ENCODE assay signal across 9 mouse cellular contexts in genomic region chr6:28756306-28757018, GRCm38 (mm10).
DNase-seq lines count a peak whose midpoint lies in the region; ATAC-seq and TF ChIP-seq lines count a peak whose summit lies in the region.
"Had no signal": no experiment of that assay in that cellular context is flagged by ENCODE, and none has a peak within 500 bp of the region (broad histone marks: within the 10 kb centered on the region; RNA-seq: fewer than 3 reads in every experiment).

No protein-coding gene starts in this region.

- no peaks in the 10 kb centered on the region for H3K9me3 ChIP-seq in forebrain, embryonic 11.5 days (ENCODE audit: control insufficient read depth, low read length)
- no peaks in the 10 kb centered on the region for H3K9me3 ChIP-seq in midbrain, embryonic 12.5 days

- peak; percentile 87 for ATAC-seq in forebrain, embryonic 11.5 days (replicated peaks; ENCODE audit: low FRiP score)
- peak; percentile 80 for ATAC-seq in midbrain, embryonic 12.5 days (ENCODE audit: low FRiP score, low read depth)

- H3K27ac ChIP-seq in forebrain, embryonic 11.5 days (ENCODE audit: low read depth, low read length): peak overlapping the region; percentile 54
- peak overlapping the region; percentile 74 for H3K27ac ChIP-seq in midbrain, embryonic 12.5 days (replicated peaks)
- no peak overlapping the region for H3K27ac ChIP-seq in thymus, adult 2 months (ENCODE audit: control insufficient read depth, insufficient read depth, low read length)

- no peak overlapping the region for H3K4me3 ChIP-seq in forebrain, embryonic 11.5 days (ENCODE audit: low read depth, low read length)
- H3K4me3 ChIP-seq in midbrain, embryonic 12.5 days: no peak overlapping the region
- H3K4me3 ChIP-seq in thymus, adult 2 months (ENCODE audit: control insufficient read depth, insufficient read depth, low read length): no peak overlapping the region
- H3K4me3 ChIP-seq: erythroblast, embryonic 14.5 days had no signal

- intact Hi-C loops in gastrocnemius, postnatal 14 days (cut with DNase I; ENCODE audit: low total_unique reads): no loop called here

- no peaks in the 10 kb centered on the region for H3K27me3 ChIP-seq in forebrain, embryonic 11.5 days (ENCODE audit: control insufficient read depth, insufficient read depth, low read length)
- H3K27me3 ChIP-seq in midbrain, embryonic 12.5 days: no peaks in the 10 kb centered on the region; the same call in 1 of the 2 replicates
- no peaks in the 10 kb centered on the region for H3K27me3 ChIP-seq in thymus, adult 2 months (ENCODE audit: control insufficient read depth, insufficient read depth, low read length)

- H3K4me2 ChIP-seq in forebrain, embryonic 11.5 days (ENCODE audit: low read depth, low read length, severe bottlenecking): peak overlapping the region; percentile 1; the same call in 1 of the 2 replicates
- H3K4me2 ChIP-seq in midbrain, embryonic 12.5 days (replicated peaks): no peak overlapping the region

- TF ChIP-seq POLR2A in thymus, adult 2 months (IDR thresholded peaks at IDR 0.05; ENCODE audit: control insufficient read depth, extremely low read depth, insufficient read depth, low read length, poor library complexity): no peak

- TF ChIP-seq CTCF in thymus, adult 2 months (IDR thresholded peaks at IDR 0.05; ENCODE audit: borderline replicate concordance, control insufficient read depth, extremely low read depth, insufficient read depth, low read length, poor library complexity): no peak

- WGBS in forebrain, embryonic 11.5 days: 36% methylated on average over 10 of the region's 10 CpGs
- WGBS in midbrain, embryonic 12.5 days: 40% methylated on average over 10 of the region's 10 CpGs
- WGBS in thymus, adult 2 months: 95% methylated on average over 10 of the region's 10 CpGs

- no peaks in the 10 kb centered on the region for H3K36me3 ChIP-seq in forebrain, embryonic 11.5 days (ENCODE audit: control insufficient read depth, insufficient read depth, low read length)
- H3K36me3 ChIP-seq in midbrain, embryonic 12.5 days: no peaks in the 10 kb centered on the region
- no peaks in the 10 kb centered on the region for H3K36me3 ChIP-seq in thymus, adult 2 months (ENCODE audit: control insufficient read depth, insufficient read depth, low read length)

- H3K4me1 ChIP-seq in forebrain, embryonic 11.5 days (replicated peaks; ENCODE audit: control insufficient read depth, insufficient read depth, low read length): peaks cover 26% of the 10 kb centered on the region
- H3K4me1 ChIP-seq in midbrain, embryonic 12.5 days: peaks cover 34% of the 10 kb centered on the region
- H3K4me1 ChIP-seq in thymus, adult 2 months (replicated peaks; ENCODE audit: control insufficient read depth, insufficient read depth, low read length): no peaks in the 10 kb centered on the region

- peak overlapping the region; percentile 23; the same call in 1 of the 2 replicates for H3K9ac ChIP-seq in forebrain, embryonic 11.5 days (ENCODE audit: low read length)
- no peak overlapping the region for H3K9ac ChIP-seq in midbrain, embryonic 12.5 days (replicated peaks)

- DNase-seq in gastrocnemius, postnatal 14 days: peak; percentile 29
- no peak for DNase-seq in gastrocnemius, postnatal 25 days
- DNase-seq in Muller cell, postnatal 12 days (ENCODE audit: inconsistent ontology term): peak; percentile 72
- peak; percentile 81 for DNase-seq in forebrain, embryonic 11.5 days (ENCODE audit: low spot score)
- peak; percentile 50 to 54 for DNase-seq in kidney, postnatal 4 days
- no peak for DNase-seq in thymus, adult 2 months
- no peak for DNase-seq in spleen, postnatal 14 days (ENCODE audit: low spot score in 2 of 2)

Comparison
In these comparisons a context has a peak if more than half of its experiments do, and no peak if none do; other contexts are left out.
1. DNase-seq: peak in gastrocnemius, postnatal 14 days (single experiment), Muller cell, postnatal 12 days (single experiment), forebrain, embryonic 11.5 days (single experiment) and kidney, postnatal 4 days (2 of 2); none in gastrocnemius, postnatal 25 days (single experiment), thymus, adult 2 months (single experiment) and spleen, postnatal 14 days (0 of 2).